9 mouse cellular contexts compared by ENCODE assay signal in the genomic region with DNA sequence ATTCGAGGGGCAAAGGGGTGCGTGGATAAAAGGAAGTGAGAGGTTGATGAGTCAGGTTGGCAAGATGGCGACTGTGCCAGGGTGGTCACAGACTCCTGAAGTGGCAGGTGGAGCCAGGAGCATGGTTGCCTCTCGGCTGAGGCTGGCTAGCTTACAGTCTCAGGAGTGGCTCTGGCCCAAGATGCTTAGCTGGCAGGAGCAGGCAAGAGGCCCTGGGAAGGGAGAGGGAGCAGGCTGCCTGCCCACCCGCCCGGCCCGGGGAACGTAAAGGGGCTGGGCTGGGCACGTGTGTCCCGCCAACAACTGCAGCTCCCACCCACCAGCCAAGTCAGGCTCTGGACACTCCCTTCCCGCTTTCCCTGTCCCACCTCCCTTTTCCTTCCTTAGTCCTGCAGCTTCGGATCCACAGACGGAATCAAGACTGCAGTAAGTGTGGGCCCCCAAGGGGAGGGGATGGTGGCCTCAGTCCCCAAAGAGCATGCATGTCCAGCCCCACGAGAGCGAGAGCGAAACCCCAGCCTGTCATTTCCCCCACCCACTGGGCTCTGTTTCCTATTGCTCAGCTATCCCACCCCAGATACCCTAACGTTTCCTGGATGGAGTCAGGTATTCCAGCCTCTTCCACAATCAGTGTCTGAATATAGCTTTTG. TPM values are rescaled to one million over a fixed set of nuclear protein-coding genes. Genes with fewer than 3 reads are reported as not detected.
DNase-seq lines count a peak whose midpoint lies in the region; ATAC-seq and TF ChIP-seq lines count a peak whose summit lies in the region.
"Had no signal": no experiment of that assay in that cellular context is flagged by ENCODE, and none has a peak within 500 bp of the region (broad histone marks: within the 10 kb centered on the region; RNA-seq: fewer than 3 reads in every experiment).

No protein-coding gene starts in this region.

- H3K79me2 ChIP-seq in liver, adult 2 months (ENCODE audit: control insufficient read depth, insufficient read depth, low read length) = no peaks in the 10 kb centered on the region
- H3K79me2 ChIP-seq in myocyte (ENCODE audit: control insufficient read depth, insufficient read depth) = no peaks in the 10 kb centered on the region

- H3K27me3 ChIP-seq in liver, adult 2 months (ENCODE audit: control insufficient read depth, insufficient read depth, low read length) = peaks cover 3% of the 10 kb centered on the region; the same call in 1 of the 2 replicates
- peaks cover 10% of the 10 kb centered on the region; the same call in 1 of the 2 replicates for H3K27me3 ChIP-seq in liver, postnatal 0 days (ENCODE audit: insufficient read depth, low read length)
- no peaks in the 10 kb centered on the region for H3K27me3 ChIP-seq in hindbrain, postnatal 0 days (ENCODE audit: insufficient read depth, low read length)
- H3K27me3 ChIP-seq in myocyte (ENCODE audit: control insufficient read depth, insufficient read depth, insufficient read length) = no peaks in the 10 kb centered on the region

- TF ChIP-seq POLR2A in liver, adult 2 months (IDR thresholded peaks at IDR 0.05; ENCODE audit: extremely low read depth, insufficient read depth, low read length) = no peak
- peak; percentile 27 for TF ChIP-seq POLR2A in myocyte (IDR thresholded peaks at IDR 0.05; ENCODE audit: insufficient read length, low read depth)

- H3K9ac ChIP-seq in liver, adult 2 months (ENCODE audit: low read depth, low read length) = 0 out of 2 replicates have a peak overlapping the region, but pooled peaks have one; percentile 6
- no peak overlapping the region for H3K9ac ChIP-seq in liver, postnatal 0 days (replicated peaks)
- no peak overlapping the region for H3K9ac ChIP-seq in hindbrain, postnatal 0 days (replicated peaks; ENCODE audit: low read length)

- H3ac ChIP-seq in myocyte (ENCODE audit: control insufficient read depth, insufficient read length) = no peak overlapping the region

- H3K27ac ChIP-seq in liver, adult 2 months (replicated peaks; ENCODE audit: insufficient read depth, low read depth, low read length) = no peak overlapping the region
- H3K27ac ChIP-seq in liver, postnatal 0 days (ENCODE audit: low read depth) = no peak overlapping the region
- H3K27ac ChIP-seq in hindbrain, postnatal 0 days = peak overlapping the region; percentile 1; the same call in 1 of the 2 replicates

- no peak for ATAC-seq in liver, postnatal 0 days
- ATAC-seq in hindbrain, postnatal 0 days = no peak

- H3K4me2 ChIP-seq in liver, postnatal 0 days (ENCODE audit: low read depth, low read length) = no peak overlapping the region
- peak overlapping the region; percentile 78; the same call in 1 of the 2 replicates for H3K4me2 ChIP-seq in hindbrain, postnatal 0 days (ENCODE audit: low read depth, low read length)
- H3K4me2 ChIP-seq in myocyte (ENCODE audit: low read depth) = peak overlapping the region; percentile 76

- H3K36me3 ChIP-seq in liver, adult 2 months (ENCODE audit: control insufficient read depth, insufficient read depth, low read length) = peaks cover 2% of the 10 kb centered on the region; the same call in 1 of the 2 replicates
- no peaks in the 10 kb centered on the region for H3K36me3 ChIP-seq in liver, postnatal 0 days (replicated peaks; ENCODE audit: insufficient read depth, low read length)
- no peaks in the 10 kb centered on the region for H3K36me3 ChIP-seq in hindbrain, postnatal 0 days (ENCODE audit: insufficient read depth, low read length)
- H3K36me3 ChIP-seq in myocyte (ENCODE audit: control insufficient read depth, insufficient read depth) = no peaks in the 10 kb centered on the region

- DNase-seq in liver, adult 2 months (ENCODE audit: extremely low read depth, low read depth, low spot score) = no peak
- no peak for DNase-seq in liver, postnatal 0 days
- DNase-seq in gastrocnemius, adult 8-10 months (ENCODE audit: low spot score in 2 of 2) = peak; percentile 55 to 75
- peak; percentile 63 for DNase-seq in hindbrain, postnatal 0 days (ENCODE audit: low spot score)
- no peak for DNase-seq in left cerebral cortex, adult 11 months (ENCODE audit: low spot score)
- DNase-seq in retina, postnatal 1 day = no peak
- no peak for DNase-seq in testis, postnatal 14 days (ENCODE audit: low spot score)

- no peak for TF ChIP-seq CTCF in liver, adult 2 months (IDR thresholded peaks at IDR 0.05; ENCODE audit: low read depth, low read length)
- TF ChIP-seq CTCF in liver, postnatal 0 days (IDR thresholded peaks at IDR 0.05; ENCODE audit: low read depth) = no peak
- no peak for TF ChIP-seq CTCF in hindbrain, postnatal 0 days (IDR thresholded peaks at IDR 0.05; ENCODE audit: low read depth)

- TF ChIP-seq EP300 in liver, postnatal 0 days (IDR thresholded peaks at IDR 0.05; ENCODE audit: low read depth) = no peak

- no peaks in the 10 kb centered on the region for H3K9me3 ChIP-seq in liver, postnatal 0 days (ENCODE audit: low read length)
- H3K9me3 ChIP-seq in hindbrain, postnatal 0 days (ENCODE audit: low read length) = no peaks in the 10 kb centered on the region

- H3K4me1 ChIP-seq in liver, adult 2 months (ENCODE audit: control insufficient read depth, insufficient read depth, low read length) = no peaks in the 10 kb centered on the region
- peaks cover 9% of the 10 kb centered on the region; the same call in 1 of the 2 replicates for H3K4me1 ChIP-seq in liver, postnatal 0 days (ENCODE audit: insufficient read depth)
- peaks cover 22% of the 10 kb centered on the region; the same call in 1 of the 2 replicates for H3K4me1 ChIP-seq in hindbrain, postnatal 0 days (ENCODE audit: insufficient read depth, low read length)

- WGBS in liver, adult 2 months = 67% methylated on average over 17 of the region's 17 CpGs
- 68% methylated on average over 17 of the region's 17 CpGs for WGBS in liver, postnatal 0 days (ENCODE audit: insufficient replicate concordance)
- 42% methylated on average over 17 of the region's 17 CpGs for WGBS in hindbrain, postnatal 0 days

- H3K4me3 ChIP-seq in liver, adult 2 months (ENCODE audit: insufficient read depth, low read depth, low read length) = no peak overlapping the region
- no peak overlapping the region for H3K4me3 ChIP-seq in liver, postnatal 0 days (ENCODE audit: low read depth, low read length)
- H3K4me3 ChIP-seq in hindbrain, postnatal 0 days (ENCODE audit: low read length) = 0 out of 2 replicates have a peak overlapping the region, but pooled peaks have one; percentile 4
- H3K4me3 ChIP-seq in myocyte = peak overlapping the region; percentile 16

TF ChIP-seq in myocyte, 11 proteins besides CTCF, POLR2A, EP300 and RAD21 (continues in another document):
- TF ChIP-seq USF1 (IDR thresholded peaks at IDR 0.05; ENCODE audit: low read depth) = no peak
- TF ChIP-seq REST (IDR thresholded peaks at IDR 0.05; ENCODE audit: insufficient read depth, insufficient read length) = no peak
- TF ChIP-seq MAX (IDR thresholded peaks at IDR 0.05; ENCODE audit: low read depth) = no peak
- peak in 1 of 3 experiments; percentile 50 for TF ChIP-seq MYOG (IDR thresholded peaks at IDR 0.05; ENCODE audit: control insufficient read depth in 1 of 3, insufficient read depth in 1 of 3, insufficient read length in 2 of 3, low read depth in 2 of 3)
- TF ChIP-seq TCF3 (IDR thresholded peaks at IDR 0.05; ENCODE audit: insufficient read length, low read depth) = no peak
- TF ChIP-seq POLR2AphosphoS2 (IDR thresholded peaks at IDR 0.05; ENCODE audit: insufficient read length, low read depth) = peak; percentile 27
- no peak for TF ChIP-seq E2F4 (IDR thresholded peaks at IDR 0.05; ENCODE audit: insufficient read depth)
- TF ChIP-seq SRF (IDR thresholded peaks at IDR 0.05; ENCODE audit: control insufficient read depth, insufficient read length, low read depth) = no peak

RNA-seq across cellular contexts. Expression of a gene that starts 1.7 kb away (rescaled TPM):
- total RNA-seq in liver, adult 2 months (2014; rRNA removed) = 0.07 and 0.09 TPM in 2 replicates
- polyA plus RNA-seq in liver, adult 2 months (2012; rRNA removed) = 0.10 and 0.19 TPM in 2 replicates
- polyA plus RNA-seq in liver, postnatal 0 days (2015; fragmentation: Nextera tagmentation; extraction: Ambion mirVana) = 0.31 and 0.54 TPM in 2 replicates
- 10 to 100 TPM; 18.5 to 36.8 (median 28.8) TPM for total RNA-seq in gastrocnemius, adult 8-10 months (2022)
- total RNA-seq in hindbrain, postnatal 0 days (2014; rRNA removed) = 3.3 and 3.6 TPM in 2 replicates
- 2.9 and 3.9 TPM in 2 replicates for polyA plus RNA-seq in hindbrain, postnatal 0 days (2015; fragmentation: Nextera tagmentation; extraction: Ambion mirVana)
- polyA plus RNA-seq in myocyte (2012; fragmentation: generic; extraction: Trizol) = 12.5 TPM
- total RNA-seq: MEL had no signal

RNA-seq across cellular contexts. Expression of a gene that starts 14.2 kb away (rescaled TPM):
- 2.3 and 4.3 TPM in 2 replicates for total RNA-seq in liver, adult 2 months (2014; rRNA removed)
- 3.6 and 5.1 TPM in 2 replicates for polyA plus RNA-seq in liver, adult 2 months (2012; rRNA removed)
- 3.4 and 3.6 TPM in 2 replicates for polyA plus RNA-seq in liver, postnatal 0 days (2015; fragmentation: Nextera tagmentation; extraction: Ambion mirVana)
- 1 to 10 TPM; 5.1 to 7.0 (median 5.3) TPM for total RNA-seq in gastrocnemius, adult 8-10 months (2022)
- total RNA-seq in hindbrain, postnatal 0 days (2014; rRNA removed) = 36.4 and 39.8 TPM in 2 replicates
- polyA plus RNA-seq in hindbrain, postnatal 0 days (2015; fragmentation: Nextera tagmentation; extraction: Ambion mirVana) = 18.7 TPM in 2 replicates
- 0.40 TPM for polyA plus RNA-seq in myocyte (2012; fragmentation: generic; extraction: Trizol)

RNA-seq across cellular contexts. Expression of a gene that starts 19.9 kb away (rescaled TPM):
- total RNA-seq in liver, adult 2 months (2014; rRNA removed) = 0.09 TPM in 1 of 2 replicates, not detected in the other
- polyA plus RNA-seq in liver, adult 2 months (2012; rRNA removed) = 0.04 and 0.13 TPM in 2 replicates
- polyA plus RNA-seq in liver, postnatal 0 days (2015; fragmentation: Nextera tagmentation; extraction: Ambion mirVana) = 0.09 TPM in 1 of 2 replicates, not detected in the other
- total RNA-seq in gastrocnemius, adult 8-10 months (2022) = not detected
- 0.10 and 0.54 TPM in 2 replicates for total RNA-seq in hindbrain, postnatal 0 days (2014; rRNA removed)
- polyA plus RNA-seq in hindbrain, postnatal 0 days (2015; fragmentation: Nextera tagmentation; extraction: Ambion mirVana) = 0.10 TPM in 1 of 2 replicates, not detected in the other
- not detected for polyA plus RNA-seq in myocyte (2012; fragmentation: generic; extraction: Trizol)
- total RNA-seq: MEL had no signal

RNA-seq across cellular contexts. Expression of a gene that starts 24.4 kb away (rescaled TPM):
- not detected in 2 replicates for total RNA-seq in liver, adult 2 months (2014; rRNA removed)
- 0.15 and 0.21 TPM in 2 replicates for polyA plus RNA-seq in liver, adult 2 months (2012; rRNA removed)
- 0.56 TPM in 1 of 2 replicates, not detected in the other for polyA plus RNA-seq in liver, postnatal 0 days (2015; fragmentation: Nextera tagmentation; extraction: Ambion mirVana)
- total RNA-seq in gastrocnemius, adult 8-10 months (2022) = not detected
- 0.18 TPM in 1 of 2 replicates, not detected in the other for total RNA-seq in hindbrain, postnatal 0 days (2014; rRNA removed)
- polyA plus RNA-seq in hindbrain, postnatal 0 days (2015; fragmentation: Nextera tagmentation; extraction: Ambion mirVana) = not detected in 2 replicates
- polyA plus RNA-seq in myocyte (2012; fragmentation: generic; extraction: Trizol) = 3.8 TPM
- total RNA-seq: MEL had no signal

RNA-seq across cellular contexts. Expression of a gene that starts 24.7 kb away (rescaled TPM):
- 0.18 TPM in 1 of 2 replicates, not detected in the other for total RNA-seq in liver, adult 2 months (2014; rRNA removed)
- polyA plus RNA-seq in liver, adult 2 months (2012; rRNA removed) = 0.05 and 0.14 TPM in 2 replicates
- not detected in 2 replicates for polyA plus RNA-seq in liver, postnatal 0 days (2015; fragmentation: Nextera tagmentation; extraction: Ambion mirVana)
- under 1 TPM; 0.12 to 0.29 (median 0.20) TPM for total RNA-seq in gastrocnemius, adult 8-10 months (2022)
- 0.32 TPM in 1 of 2 replicates, not detected in the other for total RNA-seq in hindbrain, postnatal 0 days (2014; rRNA removed)
- 0.15 and 0.67 TPM in 2 replicates for polyA plus RNA-seq in hindbrain, postnatal 0 days (2015; fragmentation: Nextera tagmentation; extraction: Ambion mirVana)
- polyA plus RNA-seq in myocyte (2012; fragmentation: generic; extraction: Trizol) = 0.41 TPM
- total RNA-seq: MEL had no signal

Comparison
In these comparisons a context has a peak if more than half of its experiments do, and no peak if none do; other contexts are left out.
1. DNase-seq: peak in gastrocnemius, adult 8-10 months (2 of 2) and hindbrain, postnatal 0 days (single experiment); none in liver, adult 2 months (single experiment), liver, postnatal 0 days (single experiment), left cerebral cortex, adult 11 months (single experiment), retina, postnatal 1 day (single experiment) and testis, postnatal 14 days (single experiment).
2. H3K4me3 ChIP-seq: peak in hindbrain, postnatal 0 days (single experiment) and myocyte (single experiment); none in liver, adult 2 months (single experiment) and liver, postnatal 0 days (single experiment).